Mouse (Mus musculus): ENCODE measurements at regions not wholly inside any gene's neighbourhood (a gene's known extent, or its start where the extent isn't known, plus 50 kb on each side); places are given as distances from the start of the nearest gene placed in this dataset.

- Histone ChIP-seq H3K79me3 (ENCODE audit: low read depth) (no peaks in the 10 kb centered on the region), H3ac (ENCODE audit: control insufficient read depth, insufficient read length, low read depth) (no peak overlapping the region), H3K79me2 (ENCODE audit: control insufficient read depth, insufficient read depth) (no peaks in the 10 kb centered on the region), H3K4me3 (ENCODE audit: insufficient read depth, poor library complexity, severe bottlenecking) (no peak overlapping the region), H3K36me3 (ENCODE audit: control insufficient read depth, insufficient read depth) (no peaks in the 10 kb centered on the region), H3K27me3 (ENCODE audit: control insufficient read depth, insufficient read depth, insufficient read length) (no peaks in the 10 kb centered on the region)
- no peak for TF ChIP-seq CEBPB (IDR thresholded peaks at IDR 0.05; ENCODE audit: low read depth)
- TF ChIP-seq FOSL1 (IDR thresholded peaks at IDR 0.05; ENCODE audit: insufficient read depth, low read length, poor library complexity, severe bottlenecking): no peak
- TF ChIP-seq USF1 (IDR thresholded peaks at IDR 0.05; ENCODE audit: low read depth): no peak
- no peak for TF ChIP-seq MYOD1 (IDR thresholded peaks at IDR 0.05; ENCODE audit: control insufficient read depth, insufficient read length, low read depth)
- TF ChIP-seq MYOG (IDR thresholded peaks at IDR 0.05; ENCODE audit: control insufficient read depth, extremely low read depth, insufficient read length): no peak
- TF ChIP-seq CTCF (IDR thresholded peaks at IDR 0.05; ENCODE audit: control insufficient read depth, insufficient read depth, insufficient read length): no peak
- no peak for TF ChIP-seq MAX (IDR thresholded peaks at IDR 0.05)
Measured at GRCm38 (mm10) chr12:26130011-26130410, 285.0 kb downstream of the Rnf144a start.

DNA sequence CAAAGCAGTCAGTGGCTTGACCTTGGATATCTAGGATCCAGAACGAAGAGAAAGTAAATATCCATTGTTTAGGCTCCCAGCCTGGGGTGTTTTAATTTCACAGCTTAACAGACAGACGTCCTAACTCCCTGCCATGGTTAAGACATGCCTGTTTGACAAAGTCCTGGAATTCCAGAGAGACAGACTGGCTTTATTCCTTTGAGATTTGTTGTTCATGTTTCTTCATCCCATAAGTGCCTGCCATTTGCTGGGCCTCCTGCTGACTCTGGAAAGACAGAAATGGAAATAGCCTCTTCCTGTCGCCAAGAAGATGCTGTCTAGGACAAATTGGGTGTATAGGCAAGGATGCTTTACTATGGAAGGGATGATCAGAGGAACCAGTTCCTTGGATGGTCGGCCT, 285.5 kb downstream of the Rnf144a start:
- no peak overlapping the region for H3ac ChIP-seq (ENCODE audit: control insufficient read depth, insufficient read length, low read depth)
- H3K36me3 ChIP-seq (ENCODE audit: control insufficient read depth, insufficient read depth): no peaks in the 10 kb centered on the region
- no peaks in the 10 kb centered on the region for H3K79me3 ChIP-seq (ENCODE audit: low read depth)
- no peaks in the 10 kb centered on the region for H3K27me3 ChIP-seq (ENCODE audit: control insufficient read depth, insufficient read depth, insufficient read length)
- no peak for TF ChIP-seq CEBPB (IDR thresholded peaks at IDR 0.05; ENCODE audit: low read depth)
- TF ChIP-seq MAX (IDR thresholded peaks at IDR 0.05): no peak
- no peak for TF ChIP-seq MYOG (IDR thresholded peaks at IDR 0.05; ENCODE audit: control insufficient read depth, extremely low read depth, insufficient read length)
- TF ChIP-seq FOSL1 (IDR thresholded peaks at IDR 0.05; ENCODE audit: insufficient read depth, low read length, poor library complexity, severe bottlenecking): no peak
- no peak for TF ChIP-seq CTCF (IDR thresholded peaks at IDR 0.05; ENCODE audit: control insufficient read depth, insufficient read depth, insufficient read length)
- no peak for TF ChIP-seq MYOD1 (IDR thresholded peaks at IDR 0.05; ENCODE audit: control insufficient read depth, insufficient read length, low read depth)
- no peak for TF ChIP-seq USF1 (IDR thresholded peaks at IDR 0.05; ENCODE audit: low read depth)
- no peaks in the 10 kb centered on the region for H3K79me2 ChIP-seq (ENCODE audit: control insufficient read depth, insufficient read depth)
- no peak overlapping the region for H3K4me3 ChIP-seq (ENCODE audit: insufficient read depth, poor library complexity, severe bottlenecking)

- no peaks in the 10 kb centered on the region for H3K27me3 ChIP-seq (ENCODE audit: control insufficient read depth, insufficient read depth, insufficient read length)
- H3K79me3 ChIP-seq (ENCODE audit: low read depth): no peaks in the 10 kb centered on the region
- no peak overlapping the region for H3ac ChIP-seq (ENCODE audit: control insufficient read depth, insufficient read length, low read depth)
- H3K36me3 ChIP-seq (ENCODE audit: control insufficient read depth, insufficient read depth): no peaks in the 10 kb centered on the region
- H3K79me2 ChIP-seq (ENCODE audit: control insufficient read depth, insufficient read depth): no peaks in the 10 kb centered on the region
- TF ChIP-seq CEBPB (IDR thresholded peaks at IDR 0.05; ENCODE audit: low read depth) (no peak), CTCF (IDR thresholded peaks at IDR 0.05; ENCODE audit: control insufficient read depth, insufficient read depth, insufficient read length) (no peak)
- H3K4me3 ChIP-seq (ENCODE audit: insufficient read depth, poor library complexity, severe bottlenecking): no peak overlapping the region
Measured at GRCm38 (mm10) chr12:26128851-26129250, 286.2 kb downstream of the Rnf144a start.

- TF ChIP-seq USF1 (IDR thresholded peaks at IDR 0.05; ENCODE audit: low read depth): no peak
- no peak for TF ChIP-seq FOSL1 (IDR thresholded peaks at IDR 0.05; ENCODE audit: insufficient read depth, low read length, poor library complexity, severe bottlenecking)
- Histone ChIP-seq H3ac (ENCODE audit: control insufficient read depth, insufficient read length, low read depth) (no peak overlapping the region), H3K79me3 (ENCODE audit: low read depth) (no peaks in the 10 kb centered on the region), H3K79me2 (ENCODE audit: control insufficient read depth, insufficient read depth) (no peaks in the 10 kb centered on the region), H3K4me3 (ENCODE audit: insufficient read depth, poor library complexity, severe bottlenecking) (no peak overlapping the region), H3K27me3 (ENCODE audit: control insufficient read depth, insufficient read depth, insufficient read length) (no peaks in the 10 kb centered on the region), H3K36me3 (ENCODE audit: control insufficient read depth, insufficient read depth) (no peaks in the 10 kb centered on the region)
Measured at GRCm38 (mm10) chr12:26126260-26126659, 288.8 kb downstream of the Rnf144a start.

DNA sequence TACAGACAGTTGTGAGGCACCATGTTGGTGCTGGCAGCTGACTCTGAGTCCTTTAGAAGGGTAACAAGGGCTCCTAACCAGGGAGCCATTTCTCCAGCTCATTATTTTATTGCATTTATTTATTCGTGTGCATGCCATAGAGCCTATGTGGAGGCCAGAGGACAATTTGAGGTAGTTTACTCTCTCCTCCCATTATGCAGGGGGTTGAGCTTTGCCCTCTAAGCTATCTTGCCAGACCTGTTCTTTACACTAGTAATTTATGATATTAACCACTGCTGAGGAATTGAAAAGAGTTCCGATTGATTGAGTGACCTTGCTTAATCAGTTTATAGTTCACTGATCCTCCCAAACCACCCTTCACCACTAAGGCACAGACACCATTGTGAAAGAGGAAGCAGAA, 290.8 kb downstream of the Rnf144a start:
- Histone ChIP-seq H3K27me3 (ENCODE audit: control insufficient read depth, insufficient read depth, insufficient read length) (no peaks in the 10 kb centered on the region), H3K79me2 (ENCODE audit: control insufficient read depth, insufficient read depth) (no peaks in the 10 kb centered on the region), H3K36me3 (ENCODE audit: control insufficient read depth, insufficient read depth) (no peaks in the 10 kb centered on the region), H3K79me3 (ENCODE audit: low read depth) (no peaks in the 10 kb centered on the region), H3K4me3 (ENCODE audit: insufficient read depth, poor library complexity, severe bottlenecking) (no peak overlapping the region), H3ac (ENCODE audit: control insufficient read depth, insufficient read length, low read depth) (no peak overlapping the region)
- TF ChIP-seq FOSL1 (IDR thresholded peaks at IDR 0.05; ENCODE audit: insufficient read depth, low read length, poor library complexity, severe bottlenecking) (no peak), CTCF (IDR thresholded peaks at IDR 0.05; ENCODE audit: control insufficient read depth, insufficient read depth, insufficient read length) (no peak), MYOG (IDR thresholded peaks at IDR 0.05; ENCODE audit: control insufficient read depth, extremely low read depth, insufficient read length) (no peak), CEBPB (IDR thresholded peaks at IDR 0.05; ENCODE audit: low read depth) (no peak), USF1 (IDR thresholded peaks at IDR 0.05; ENCODE audit: low read depth) (no peak), MYOD1 (IDR thresholded peaks at IDR 0.05; ENCODE audit: control insufficient read depth, insufficient read length, low read depth) (no peak), MAX (IDR thresholded peaks at IDR 0.05) (no peak)

DNA sequence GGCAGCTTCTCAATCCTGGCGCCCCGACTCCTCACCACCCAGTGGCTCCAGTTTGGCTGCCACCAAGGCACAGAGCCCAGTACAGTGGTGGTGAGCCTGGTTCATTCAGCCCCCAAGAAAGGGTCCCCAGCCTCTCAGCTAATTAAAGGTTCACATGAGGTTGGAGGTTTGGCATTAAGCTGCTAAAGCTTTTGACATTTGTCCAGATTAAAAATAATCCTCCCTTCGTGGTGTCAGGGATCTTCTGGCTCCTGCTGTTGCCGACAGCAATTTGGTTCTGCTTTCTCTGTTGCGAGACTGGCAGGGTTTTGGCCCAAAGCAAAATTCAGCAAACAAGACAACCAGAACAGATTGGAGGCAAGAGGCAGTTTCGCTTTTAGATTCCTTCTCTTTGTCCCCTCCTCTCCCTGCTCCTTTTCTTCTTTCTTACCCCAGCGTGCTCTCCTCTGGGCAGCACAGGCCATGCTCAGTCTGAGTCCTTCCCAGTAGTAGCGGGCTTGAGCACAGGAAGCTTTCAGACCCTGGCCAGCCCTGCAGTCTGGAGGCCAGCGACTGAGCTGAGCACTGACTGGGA, 299.6 kb downstream of the Rnf144a start:
- H3K79me3 ChIP-seq (ENCODE audit: low read depth): no peaks in the 10 kb centered on the region
- no peaks in the 10 kb centered on the region for H3K27me3 ChIP-seq (ENCODE audit: control insufficient read depth, insufficient read depth, insufficient read length)
- no peaks in the 10 kb centered on the region for H3K79me2 ChIP-seq (ENCODE audit: control insufficient read depth, insufficient read depth)
- no peak overlapping the region for H3K4me3 ChIP-seq (ENCODE audit: insufficient read depth, poor library complexity, severe bottlenecking)
- no peaks in the 10 kb centered on the region for H3K36me3 ChIP-seq (ENCODE audit: control insufficient read depth, insufficient read depth)
- H3ac ChIP-seq (ENCODE audit: control insufficient read depth, insufficient read length, low read depth): no peak overlapping the region
- TF ChIP-seq MYOG (IDR thresholded peaks at IDR 0.05; ENCODE audit: control insufficient read depth, extremely low read depth, insufficient read length): no peak
- no peak for TF ChIP-seq CEBPB (IDR thresholded peaks at IDR 0.05; ENCODE audit: low read depth)
- no peak for TF ChIP-seq MAX (IDR thresholded peaks at IDR 0.05)
- TF ChIP-seq MYOD1 (IDR thresholded peaks at IDR 0.05; ENCODE audit: control insufficient read depth, insufficient read length, low read depth): no peak
- TF ChIP-seq USF1 (IDR thresholded peaks at IDR 0.05; ENCODE audit: low read depth): no peak
- no peak for TF ChIP-seq FOSL1 (IDR thresholded peaks at IDR 0.05; ENCODE audit: insufficient read depth, low read length, poor library complexity, severe bottlenecking)
